Mouse (Mus musculus) E14TG2a.4 (cell line): ENCODE measurements around the gene Gimap7.
"Not testable (repeated sequence)": the region's sequence is repeated elsewhere in the genome, so short reads cannot be mapped to it uniquely, and the experiment has no call there.

Experiments used
- CTCF ChIP-seq: conservative IDR thresholded peaks from 2 replicates; pipeline ENCODE4 v1.5.1; 2014; ENCODE audit warnings: low read length
- NANOG ChIP-seq: IDR thresholded peaks from 2 replicates; pipeline ENCODE4 v1.6.1; 2014; ENCODE audit warnings: borderline replicate concordance, low read length, mixed read lengths

GRCm38 (mm10) chr6:48683263-48683821, 35.1 kb upstream of the Gimap7 start:
- TF ChIP-seq CTCF, NANOG: not testable (repeated sequence)
